Mouse (Mus musculus) hindbrain, embryonic 15.5 days (tissue): Measurements from ENCODE around the gene Cpne5. TPM values are rescaled to one million over a fixed set of nuclear protein-coding genes. Genes with fewer than 3 reads are reported as not detected.
A peak's percentile ranks its signal among the peaks of the same experiment; 100 is the strongest.

Experiments
- ATAC-seq: fragments of 200-750 bp; cut with Nextera tagmentation; 2 replicates; pipeline ENCODE4 v1.8.0; 2017; ENCODE audit warnings: low read depth, moderate number of reproducible peaks, moderate TSS enrichment; ENCODE audit not compliant: low FRiP score
- H3K27ac ChIP-seq: fragments of 300-500 bp; sonication (generic); replicated peaks from 2 replicates; pipeline ENCODE4 v1.5.1; 2015; ENCODE audit warnings: mild to moderate bottlenecking, inconsistent platforms
- H3K27me3 ChIP-seq: fragments of 300-500 bp; sonication (generic); 2 replicates; pipeline ENCODE4 v1.6.1; 2015; ENCODE audit warnings: control low read depth, inconsistent platforms
- H3K36me3 ChIP-seq: fragments of 300-500 bp; sonication (generic); 2 replicates; pipeline ENCODE4 v1.6.1; 2015; ENCODE audit warnings: control low read depth, inconsistent platforms
- H3K4me1 ChIP-seq: fragments of 300-500 bp; sonication (generic); replicated peaks from 2 replicates; pipeline ENCODE4 v1.6.1; 2015; ENCODE audit warnings: control low read depth, inconsistent platforms
- H3K4me2 ChIP-seq: fragments of 300-500 bp; sonication (generic); 2 replicates; pipeline ENCODE4 v1.6.1; 2015; ENCODE audit warnings: moderate library complexity, mild to moderate bottlenecking, inconsistent platforms
- H3K4me3 ChIP-seq: fragments of 300-500 bp; sonication (generic); 2 replicates; pipeline ENCODE4 v1.5.1; 2015; ENCODE audit warnings: mild to moderate bottlenecking, inconsistent platforms
- H3K9ac ChIP-seq: fragments of 300-500 bp; sonication (generic); 2 replicates; pipeline ENCODE4 v1.6.1; 2015; ENCODE audit warnings: inconsistent platforms
- H3K9me3 ChIP-seq: fragments of 300-500 bp; sonication (generic); 2 replicates; pipeline ENCODE4 v1.6.1; 2016; ENCODE audit warnings: control low read depth, inconsistent platforms
- WGBS: fragments of 180-500 bp; shearing (Covaris S2); methylation state at CpG from one replicate; pipeline ENCODE4 v1.1.7; 2015; 5-methylcytosine and 5-hydroxymethylcytosine counted together
- polyA plus RNA-seq: library from polyadenylated mRNA; unstranded; fragments of >200 nt; fragmentation: Nextera tagmentation; extraction: Ambion mirVana; gene quantifications from 2 replicates; pipeline ENCODE4 v1.2.1, GENCODE M21; 2015

The Cpne5 gene
- polyA plus RNA-seq, 1 experiment from 2014 or later: 42.6 TPM

DNA sequence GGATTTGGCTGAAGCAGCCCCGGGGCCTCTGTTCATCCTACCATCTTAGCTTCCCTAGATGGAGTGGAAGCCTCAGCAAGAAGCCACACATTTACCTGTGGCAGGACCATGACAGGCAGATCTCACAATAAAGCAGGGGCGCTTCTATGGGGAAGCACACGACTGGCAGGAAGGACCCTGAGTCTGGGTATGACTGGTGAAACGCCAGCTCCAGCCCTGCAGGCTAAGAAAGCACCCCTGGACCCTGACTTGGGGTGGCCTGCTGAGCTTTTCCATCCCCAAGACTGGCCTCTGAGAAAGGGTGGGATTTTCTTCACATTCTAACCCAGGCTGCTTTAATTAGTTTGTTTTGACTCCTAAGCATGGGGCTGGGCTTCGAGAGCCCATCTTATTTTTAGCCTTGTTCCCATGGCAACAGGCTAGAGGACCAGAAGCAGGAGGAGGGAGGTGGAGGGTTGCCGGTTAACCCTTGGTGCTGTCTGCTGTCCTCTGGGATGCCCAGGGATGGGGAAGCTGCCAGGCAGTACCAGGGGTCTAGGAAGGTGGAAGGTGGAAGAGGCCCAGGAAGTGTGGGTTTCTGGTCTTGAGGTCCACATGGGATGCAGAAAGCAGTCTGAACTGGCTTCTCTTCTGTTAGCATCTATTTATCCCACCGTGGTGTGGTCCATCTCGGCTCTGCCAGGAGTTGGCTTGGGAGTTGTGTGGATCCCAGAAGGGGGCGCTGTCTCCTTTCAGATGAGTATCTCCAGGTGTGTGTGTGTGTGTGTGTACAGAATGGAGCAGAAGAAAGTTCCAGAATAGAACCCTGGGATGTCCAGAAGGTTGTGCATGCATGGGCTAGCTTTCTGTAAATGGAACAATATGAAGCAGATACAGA is 61.3 kb downstream of the Cpne5 start:
- no peaks in the 10 kb centered on the region for H3K27me3 ChIP-seq
- WGBS: 14% methylated on average over 9 of the region's 9 CpGs
- H3K9me3 ChIP-seq: no peaks in the 10 kb centered on the region
- H3K36me3 ChIP-seq: no peaks in the 10 kb centered on the region
- peak overlapping the region; percentile 11; the same call in 1 of the 2 replicates for H3K4me2 ChIP-seq
- H3K27ac ChIP-seq: peak overlapping the region; percentile 43; the same call in 1 of the 2 replicates
- H3K4me3 ChIP-seq: no peak overlapping the region
- peaks cover 15% of the 10 kb centered on the region for H3K4me1 ChIP-seq
- peak; percentile 78 for ATAC-seq
- H3K9ac ChIP-seq: no peak overlapping the region

DNA sequence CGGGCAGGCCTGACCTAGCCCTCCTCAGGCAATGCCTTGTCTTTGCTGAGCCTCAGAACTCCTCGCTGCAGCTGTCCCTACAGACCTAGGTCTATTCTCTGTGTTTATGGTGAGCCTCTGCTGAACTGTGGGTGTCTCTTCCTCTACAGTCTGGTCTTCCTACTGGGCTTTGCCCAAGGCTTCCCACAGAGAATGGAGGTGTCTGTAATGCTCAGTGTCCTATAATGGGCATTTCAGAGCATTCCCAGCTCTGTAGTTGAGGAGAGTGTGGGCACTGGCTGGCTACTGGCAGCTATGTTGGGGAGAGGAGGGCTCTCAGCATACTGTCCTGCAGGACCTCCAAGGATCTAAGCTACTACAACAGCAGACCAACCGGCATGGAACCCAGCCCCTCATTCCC is 62.3 kb downstream of the Cpne5 start:
- Histone ChIP-seq H3K4me1 (peaks cover 15% of the 10 kb centered on the region), H3K4me3 (no peak overlapping the region), H3K27me3 (no peaks in the 10 kb centered on the region), H3K4me2 (no peak overlapping the region), H3K9me3 (no peaks in the 10 kb centered on the region), H3K36me3 (no peaks in the 10 kb centered on the region), H3K27ac (no peak overlapping the region), H3K9ac (no peak overlapping the region)
- WGBS: 66% methylated on average over 3 of the region's 3 CpGs
- ATAC-seq: no peak

DNA sequence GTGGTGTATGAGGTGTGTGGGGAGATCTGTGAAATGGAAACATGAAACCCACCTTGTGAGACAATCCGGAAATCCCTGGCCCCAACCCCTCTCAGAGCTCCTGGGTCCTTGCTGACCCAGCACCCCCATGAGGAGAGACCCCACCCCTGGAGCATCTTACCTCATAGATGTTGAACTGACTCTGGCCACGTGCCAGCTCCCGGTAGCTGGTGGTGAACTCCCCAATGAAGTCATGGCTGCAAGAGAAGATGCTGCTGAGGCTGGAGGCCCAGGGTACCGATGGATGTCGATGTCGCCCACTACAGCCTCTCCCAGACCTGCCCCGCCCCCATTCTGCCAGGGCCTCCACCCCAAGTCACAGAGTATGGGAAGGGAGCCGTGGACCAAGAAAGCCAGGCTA is 64.8 kb downstream of the Cpne5 start:
- H3K27ac ChIP-seq: no peak overlapping the region
- no peak overlapping the region for H3K4me3 ChIP-seq
- H3K9ac ChIP-seq: no peak overlapping the region
- no peak overlapping the region for H3K4me2 ChIP-seq
- H3K36me3 ChIP-seq: no peaks in the 10 kb centered on the region
- H3K4me1 ChIP-seq: peaks cover 15% of the 10 kb centered on the region
- no peak for ATAC-seq
- 72% methylated on average over 8 of the region's 8 CpGs for WGBS
- no peaks in the 10 kb centered on the region for H3K27me3 ChIP-seq
- no peaks in the 10 kb centered on the region for H3K9me3 ChIP-seq

DNA sequence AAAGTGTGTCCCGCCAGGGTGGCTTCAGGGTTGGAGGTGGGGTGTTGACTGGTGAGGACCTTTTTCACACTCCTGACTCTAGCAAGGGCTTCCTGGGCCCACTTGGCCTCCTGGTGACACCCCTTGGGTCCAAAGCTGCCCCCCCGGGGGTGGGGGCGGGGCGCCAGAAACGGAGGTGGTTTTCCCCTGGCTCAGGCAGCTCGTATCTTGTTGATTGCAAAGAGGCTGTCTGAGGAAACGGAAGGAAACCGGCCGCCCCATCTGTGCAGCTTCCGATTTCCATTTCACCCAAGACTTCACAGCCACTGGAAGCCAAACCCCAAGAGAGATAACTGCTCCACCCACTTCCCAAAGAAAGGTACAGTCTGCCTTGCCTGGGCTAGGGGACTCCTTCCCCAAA is 65.9 kb downstream of the Cpne5 start:
- Histone ChIP-seq H3K27ac (no peak overlapping the region), H3K27me3 (no peaks in the 10 kb centered on the region), H3K4me3 (no peak overlapping the region), H3K9ac (no peak overlapping the region), H3K4me1 (peaks cover 14% of the 10 kb centered on the region), H3K4me2 (no peak overlapping the region), H3K36me3 (no peaks in the 10 kb centered on the region), H3K9me3 (no peaks in the 10 kb centered on the region)
- WGBS: 57% methylated on average over 10 of the region's 10 CpGs
- ATAC-seq: no peak

DNA sequence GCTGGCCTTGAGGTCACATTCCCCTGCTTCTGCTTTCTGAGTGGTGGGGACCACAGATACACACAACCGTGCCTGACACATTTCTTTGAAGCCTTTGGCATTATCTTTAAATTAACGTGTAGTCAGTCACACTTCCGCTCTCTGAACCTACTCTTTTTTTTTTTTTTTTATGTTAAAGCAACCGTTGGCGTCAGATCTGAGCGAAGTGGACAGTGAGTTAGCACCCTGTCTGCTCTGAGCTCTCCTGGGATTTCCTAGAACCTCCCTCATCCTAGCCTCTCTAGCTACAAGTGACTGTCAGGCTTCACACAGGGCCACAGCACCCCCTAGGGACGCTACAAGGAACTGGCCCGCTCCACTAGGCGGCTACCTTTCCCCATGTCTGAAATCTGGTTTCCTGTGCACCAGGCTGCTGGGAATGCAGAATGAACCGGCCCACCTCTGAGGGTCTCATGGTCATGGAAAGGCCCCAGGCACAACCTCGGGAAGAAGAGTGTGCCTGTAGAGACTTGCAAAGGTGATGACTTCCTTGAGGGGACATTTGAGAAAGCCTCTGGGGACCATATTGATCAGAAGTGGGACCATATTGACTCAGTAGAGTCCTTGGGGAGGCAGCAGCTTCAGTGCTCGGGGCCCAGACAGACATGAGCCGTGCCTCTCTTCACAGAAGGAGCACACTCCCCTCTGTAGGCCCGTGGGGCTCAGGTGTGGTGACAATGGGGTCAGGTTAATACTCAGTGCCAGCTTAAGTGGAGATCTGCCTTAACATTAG is 66.8 kb downstream of the Cpne5 start:
- H3K9ac ChIP-seq: no peak overlapping the region
- H3K4me2 ChIP-seq: no peak overlapping the region
- no peak overlapping the region for H3K27ac ChIP-seq
- H3K4me3 ChIP-seq: no peak overlapping the region
- no peaks in the 10 kb centered on the region for H3K9me3 ChIP-seq
- ATAC-seq: 0 out of 2 replicates have a peak, but pooled peaks have one; percentile 27
- WGBS: 23% methylated on average over 14 of the region's 14 CpGs
- no peaks in the 10 kb centered on the region for H3K36me3 ChIP-seq
- no peaks in the 10 kb centered on the region for H3K27me3 ChIP-seq
- H3K4me1 ChIP-seq: peaks cover 6% of the 10 kb centered on the region

DNA sequence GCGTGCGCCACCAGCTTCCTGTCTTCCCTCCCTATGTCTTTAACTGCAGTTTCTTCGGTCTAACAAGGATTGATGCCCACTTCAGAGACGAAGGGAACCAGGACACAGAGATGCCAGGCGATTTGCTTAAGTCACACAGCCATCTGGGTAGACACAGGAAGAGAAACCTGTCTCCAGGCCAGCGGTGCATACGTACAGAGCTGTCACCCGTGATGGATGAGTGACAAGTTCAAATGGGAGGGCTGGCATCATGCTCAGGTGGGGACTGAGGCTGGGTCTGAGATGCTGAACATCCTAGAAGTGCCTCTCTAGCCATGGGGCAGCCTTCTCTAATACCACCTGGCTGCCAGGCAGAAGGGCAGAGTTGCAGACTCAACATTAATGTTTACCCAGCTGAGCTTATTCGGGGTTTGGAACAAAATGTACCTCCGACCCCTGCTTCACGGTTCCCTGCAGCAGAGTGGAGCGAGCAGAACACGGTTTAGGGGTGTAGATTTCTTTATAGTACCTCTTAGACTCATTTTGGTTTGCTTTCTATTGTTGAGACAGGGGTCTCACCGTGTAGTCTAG is 67.5 kb downstream of the Cpne5 start:
- Histone ChIP-seq H3K4me3 (no peak overlapping the region), H3K27me3 (no peaks in the 10 kb centered on the region), H3K4me2 (no peak overlapping the region), H3K4me1 (peaks cover 5% of the 10 kb centered on the region), H3K9me3 (no peaks in the 10 kb centered on the region), H3K36me3 (no peaks in the 10 kb centered on the region), H3K9ac (no peak overlapping the region), H3K27ac (no peak overlapping the region)
- WGBS: 76% methylated on average over 14 of the region's 14 CpGs
- no peak for ATAC-seq

DNA sequence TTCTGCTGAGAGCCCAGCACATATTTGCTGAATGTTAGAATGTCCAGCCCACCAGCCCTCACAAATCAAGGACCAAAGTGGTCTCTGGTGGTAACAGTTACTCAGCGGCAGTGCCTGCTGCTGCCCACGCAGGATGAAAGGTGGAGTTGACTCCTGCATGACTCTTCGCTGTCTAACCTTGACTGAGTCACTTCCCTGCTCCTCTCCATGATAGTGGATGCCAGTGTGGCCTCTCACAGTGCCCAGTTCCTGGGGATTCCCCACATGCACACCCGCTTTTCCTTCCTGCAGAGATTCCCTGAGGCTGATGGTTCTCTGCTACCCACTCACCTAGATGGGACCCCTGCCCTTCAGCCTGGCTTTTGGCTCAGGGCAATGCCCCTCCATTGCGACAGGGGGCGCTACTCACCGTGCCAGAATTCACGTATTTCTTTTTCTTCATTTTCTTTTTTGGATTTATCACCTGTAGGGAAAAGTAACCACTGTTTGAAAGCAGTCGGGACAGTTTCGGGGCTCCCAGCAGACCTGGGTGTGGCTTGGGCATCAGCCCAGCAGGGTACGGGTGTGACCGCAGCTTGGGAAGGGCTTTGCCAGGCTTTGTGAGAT is 68.9 kb downstream of the Cpne5 start:
- 73% methylated on average over 12 of the region's 12 CpGs for WGBS
- Histone ChIP-seq H3K9me3 (no peaks in the 10 kb centered on the region), H3K4me2 (no peak overlapping the region), H3K27me3 (no peaks in the 10 kb centered on the region), H3K9ac (no peak overlapping the region), H3K4me3 (no peak overlapping the region), H3K27ac (no peak overlapping the region), H3K4me1 (peaks cover 19% of the 10 kb centered on the region), H3K36me3 (no peaks in the 10 kb centered on the region)
- no peak for ATAC-seq

DNA sequence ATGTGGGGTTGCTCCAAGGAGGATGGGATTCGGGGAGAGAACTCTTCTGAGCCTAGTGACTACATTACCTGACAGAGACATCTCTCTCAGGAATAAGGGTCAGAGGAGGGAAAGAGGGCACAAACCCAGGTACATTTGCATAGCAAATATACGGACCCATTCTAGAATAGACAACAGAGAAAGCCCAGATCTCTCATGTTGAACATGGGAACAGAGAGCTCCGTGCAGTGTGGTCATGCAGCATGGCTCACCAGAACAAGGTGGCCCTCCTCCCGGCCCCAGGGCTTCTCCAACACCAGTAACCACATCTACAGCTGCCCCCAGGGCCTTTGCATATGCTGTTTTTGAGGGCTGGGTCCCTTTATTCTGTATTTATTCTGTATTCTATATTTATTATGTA is 69.5 kb downstream of the Cpne5 start:
- H3K27ac ChIP-seq: no peak overlapping the region
- H3K4me1 ChIP-seq: peaks cover 19% of the 10 kb centered on the region
- no peak for ATAC-seq
- H3K4me2 ChIP-seq: no peak overlapping the region
- no peaks in the 10 kb centered on the region for H3K36me3 ChIP-seq
- 86% methylated on average over 4 of the region's 4 CpGs for WGBS
- no peak overlapping the region for H3K9ac ChIP-seq
- no peak overlapping the region for H3K4me3 ChIP-seq
- H3K27me3 ChIP-seq: no peaks in the 10 kb centered on the region
- H3K9me3 ChIP-seq: no peaks in the 10 kb centered on the region

DNA sequence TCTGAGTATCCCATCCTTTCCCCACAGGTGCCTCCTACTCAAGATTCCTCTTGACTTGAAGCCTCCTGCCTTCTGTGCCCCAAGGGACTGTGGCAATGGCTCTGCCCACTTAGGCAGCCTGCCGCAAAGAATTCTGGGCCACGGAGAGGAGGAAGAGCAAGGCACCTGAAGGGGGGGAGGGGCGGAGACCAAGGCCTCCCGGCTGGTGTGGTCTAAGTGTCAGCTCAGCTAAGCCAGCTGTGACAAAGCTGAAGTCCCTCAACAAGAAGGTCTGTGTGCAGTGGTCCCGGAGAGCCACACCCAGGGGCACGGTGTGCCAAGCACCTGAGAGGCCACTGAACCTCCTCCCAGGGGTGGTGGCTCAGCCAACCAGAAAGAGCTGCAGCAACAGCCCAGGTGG is 70.6 kb downstream of the Cpne5 start:
- H3K9me3 ChIP-seq: no peaks in the 10 kb centered on the region
- H3K4me2 ChIP-seq: no peak overlapping the region
- no peaks in the 10 kb centered on the region for H3K36me3 ChIP-seq
- no peak for ATAC-seq
- WGBS: 74% methylated on average over 6 of the region's 6 CpGs
- no peak overlapping the region for H3K27ac ChIP-seq
- no peak overlapping the region for H3K4me3 ChIP-seq
- no peak overlapping the region for H3K9ac ChIP-seq
- peaks cover 19% of the 10 kb centered on the region for H3K4me1 ChIP-seq
- no peaks in the 10 kb centered on the region for H3K27me3 ChIP-seq

DNA sequence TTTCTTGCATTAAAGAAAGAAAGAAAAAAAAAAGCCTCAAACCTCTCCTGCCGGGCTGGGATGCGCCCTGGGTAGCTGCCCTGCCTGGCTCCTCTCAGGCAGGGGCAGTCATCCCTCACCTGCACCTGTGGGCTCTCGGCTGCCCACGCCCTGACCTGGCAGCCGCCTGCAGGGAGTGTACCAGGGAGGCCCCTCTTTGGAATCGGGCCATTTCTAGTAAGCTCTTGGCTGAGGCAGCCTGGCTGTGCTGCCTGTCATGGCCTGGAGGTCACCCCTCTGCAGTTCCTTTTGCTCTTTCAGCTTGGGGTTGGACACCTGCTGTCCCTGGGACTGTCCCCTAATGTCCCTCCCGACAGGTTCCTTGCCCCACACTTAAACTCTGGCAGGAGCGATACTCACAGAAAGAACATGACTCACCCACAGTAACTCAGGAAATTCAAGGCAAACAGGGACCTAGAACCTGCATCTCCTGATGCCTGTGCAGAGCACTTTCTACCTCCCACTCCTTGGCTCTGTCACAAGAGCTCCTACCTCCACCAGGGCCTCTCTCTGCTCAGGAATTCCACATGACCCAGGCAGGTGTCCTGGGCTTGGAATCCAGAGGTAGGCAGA is 71.9 kb downstream of the Cpne5 start:
- Histone ChIP-seq H3K36me3 (no peaks in the 10 kb centered on the region), H3K4me3 (no peak overlapping the region), H3K9me3 (no peaks in the 10 kb centered on the region), H3K27me3 (no peaks in the 10 kb centered on the region), H3K27ac (peak overlapping the region; percentile 49; the same call in 1 of the 2 replicates), H3K4me2 (no peak overlapping the region), H3K4me1 (peaks cover 19% of the 10 kb centered on the region), H3K9ac (no peak overlapping the region)
- WGBS: 36% methylated on average over 8 of the region's 8 CpGs
- ATAC-seq: no peak

DNA sequence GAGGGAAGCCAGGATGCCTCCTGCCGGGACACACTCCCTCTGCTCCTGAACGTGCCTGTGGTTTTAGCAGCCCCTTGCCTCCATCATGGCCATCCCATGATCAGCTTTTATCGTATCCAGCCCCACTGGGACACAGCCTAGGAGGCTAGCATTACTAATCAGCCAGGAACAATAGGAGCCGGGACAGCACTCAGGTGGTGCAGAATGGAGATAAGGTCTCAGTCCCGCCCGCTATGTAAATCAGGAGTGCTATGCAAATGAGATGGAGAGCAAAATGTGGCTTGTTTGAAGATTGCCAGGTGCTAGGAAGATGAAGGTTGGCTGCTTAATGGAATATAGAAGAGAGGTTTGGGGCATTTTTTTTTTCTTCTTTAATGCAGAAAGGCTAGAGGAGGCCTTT is 72.5 kb downstream of the Cpne5 start:
- H3K27ac ChIP-seq: peak overlapping the region; percentile 49; the same call in 1 of the 2 replicates
- no peaks in the 10 kb centered on the region for H3K9me3 ChIP-seq
- peaks cover 19% of the 10 kb centered on the region for H3K4me1 ChIP-seq
- H3K4me2 ChIP-seq: no peak overlapping the region
- ATAC-seq: 0 out of 2 replicates have a peak, but pooled peaks have one; percentile 33
- no peak overlapping the region for H3K4me3 ChIP-seq
- H3K36me3 ChIP-seq: no peaks in the 10 kb centered on the region
- 5% methylated on average over 6 of the region's 6 CpGs for WGBS
- no peak overlapping the region for H3K9ac ChIP-seq
- no peaks in the 10 kb centered on the region for H3K27me3 ChIP-seq
